Mouse (Mus musculus): ENCODE results near the gene Slc25a13. TPM values are rescaled to one million over a fixed set of nuclear protein-coding genes. Genes with fewer than 3 reads are reported as not detected.

Slc25a13 gene
- polyA plus RNA-seq, 1 experiment = 89.0 TPM

- no peak for TF ChIP-seq EP300 (IDR thresholded peaks at IDR 0.05; ENCODE audit: insufficient read depth, low read depth, low read length)
- TF ChIP-seq CTCF (IDR thresholded peaks at IDR 0.05; ENCODE audit: low read depth, low read length) = no peak
- no peak for TF ChIP-seq POLR2A (IDR thresholded peaks at IDR 0.05; ENCODE audit: insufficient read depth, low read length)
- Histone ChIP-seq H3K4me3 (ENCODE audit: low read depth, low read length) (no peak overlapping the region), H3K9me3 (replicated peaks; ENCODE audit: control insufficient read depth, insufficient read depth, low read length, poor library complexity, severe bottlenecking) (no peaks in the 10 kb centered on the region), H3K4me1 (ENCODE audit: control insufficient read depth, insufficient read depth, low read length) (peaks cover 2% of the 10 kb centered on the region), H3K9ac (ENCODE audit: low read depth, poor library complexity, severe bottlenecking) (no peak overlapping the region), H3K27me3 (ENCODE audit: control insufficient read depth, insufficient read depth, low read length, poor library complexity, severe bottlenecking) (no peaks in the 10 kb centered on the region), H3K36me3 (ENCODE audit: control insufficient read depth, insufficient read depth, low read length, poor library complexity, severe bottlenecking) (no peaks in the 10 kb centered on the region; the same call in 1 of the 2 replicates), H3K27ac (ENCODE audit: insufficient read depth, low read length) (peak overlapping the region; percentile 6)
Observed at GRCm38 (mm10) chr6:6173935-6174561, 42.9 kb downstream of the Slc25a13 start.

- Histone ChIP-seq H3K36me3 (ENCODE audit: control insufficient read depth, insufficient read depth, low read length, poor library complexity, severe bottlenecking) (no peaks in the 10 kb centered on the region), H3K27me3 (ENCODE audit: control insufficient read depth, insufficient read depth, low read length, poor library complexity, severe bottlenecking) (no peaks in the 10 kb centered on the region)
Observed at GRCm38 (mm10) chr6:6173166-6173934, 43.6 kb downstream of the Slc25a13 start.

GRCm38 (mm10) chr6:6168566-6169134, 48.3 kb downstream of the Slc25a13 start:
- H3K36me3 ChIP-seq (ENCODE audit: control insufficient read depth, insufficient read depth, low read length, poor library complexity, severe bottlenecking) = no peaks in the 10 kb centered on the region
- H3K4me1 ChIP-seq (ENCODE audit: control insufficient read depth, insufficient read depth, low read length) = peaks cover 2% of the 10 kb centered on the region
- TF ChIP-seq CTCF (IDR thresholded peaks at IDR 0.05; ENCODE audit: low read depth, low read length) (no peak), EP300 (IDR thresholded peaks at IDR 0.05; ENCODE audit: insufficient read depth, low read depth, low read length) (no peak), POLR2A (IDR thresholded peaks at IDR 0.05; ENCODE audit: insufficient read depth, low read length) (no peak)
- H3K9me3 ChIP-seq (replicated peaks; ENCODE audit: control insufficient read depth, insufficient read depth, low read length, poor library complexity, severe bottlenecking) = no peaks in the 10 kb centered on the region
- H3K9ac ChIP-seq (ENCODE audit: low read depth, poor library complexity, severe bottlenecking) = no peak overlapping the region
- no peaks in the 10 kb centered on the region for H3K27me3 ChIP-seq (ENCODE audit: control insufficient read depth, insufficient read depth, low read length, poor library complexity, severe bottlenecking)
- H3K4me3 ChIP-seq (ENCODE audit: low read depth, low read length) = no peak overlapping the region
- no peak overlapping the region for H3K27ac ChIP-seq (ENCODE audit: insufficient read depth, low read length)

More at GRCm38 (mm10) chr6:6173166-6173934, 43.6 kb downstream of the Slc25a13 start:
- no peak overlapping the region for H3K9ac ChIP-seq (ENCODE audit: low read depth, poor library complexity, severe bottlenecking)
- peak overlapping the region; percentile 6; the same call in 1 of the 2 replicates for H3K27ac ChIP-seq (ENCODE audit: insufficient read depth, low read length)
- TF ChIP-seq POLR2A (IDR thresholded peaks at IDR 0.05; ENCODE audit: insufficient read depth, low read length) (no peak), EP300 (IDR thresholded peaks at IDR 0.05; ENCODE audit: insufficient read depth, low read depth, low read length) (no peak), CTCF (IDR thresholded peaks at IDR 0.05; ENCODE audit: low read depth, low read length) (no peak)
- no peak overlapping the region for H3K4me3 ChIP-seq (ENCODE audit: low read depth, low read length)
- no peaks in the 10 kb centered on the region for H3K9me3 ChIP-seq (replicated peaks; ENCODE audit: control insufficient read depth, insufficient read depth, low read length, poor library complexity, severe bottlenecking)
- H3K4me1 ChIP-seq (ENCODE audit: control insufficient read depth, insufficient read depth, low read length) = peaks cover 2% of the 10 kb centered on the region

GRCm38 (mm10) chr6:6167339-6168126, 49.4 kb downstream of the Slc25a13 start:
- Histone ChIP-seq H3K9ac (ENCODE audit: low read depth, poor library complexity, severe bottlenecking) (no peak overlapping the region), H3K4me1 (ENCODE audit: control insufficient read depth, insufficient read depth, low read length) (no peaks in the 10 kb centered on the region), H3K27me3 (ENCODE audit: control insufficient read depth, insufficient read depth, low read length, poor library complexity, severe bottlenecking) (no peaks in the 10 kb centered on the region), H3K27ac (ENCODE audit: insufficient read depth, low read length) (no peak overlapping the region), H3K36me3 (ENCODE audit: control insufficient read depth, insufficient read depth, low read length, poor library complexity, severe bottlenecking) (no peaks in the 10 kb centered on the region), H3K4me3 (ENCODE audit: low read depth, low read length) (no peak overlapping the region), H3K9me3 (replicated peaks; ENCODE audit: control insufficient read depth, insufficient read depth, low read length, poor library complexity, severe bottlenecking) (no peaks in the 10 kb centered on the region)
- TF ChIP-seq POLR2A (IDR thresholded peaks at IDR 0.05; ENCODE audit: insufficient read depth, low read length) = no peak
- no peak for TF ChIP-seq CTCF (IDR thresholded peaks at IDR 0.05; ENCODE audit: low read depth, low read length)
- no peak for TF ChIP-seq EP300 (IDR thresholded peaks at IDR 0.05; ENCODE audit: insufficient read depth, low read depth, low read length)

- Histone ChIP-seq H3K27ac (ENCODE audit: insufficient read depth, low read length) (no peak overlapping the region), H3K4me1 (ENCODE audit: control insufficient read depth, insufficient read depth, low read length) (peaks cover 3% of the 10 kb centered on the region), H3K4me3 (ENCODE audit: low read depth, low read length) (no peak overlapping the region), H3K36me3 (ENCODE audit: control insufficient read depth, insufficient read depth, low read length, poor library complexity, severe bottlenecking) (no peaks in the 10 kb centered on the region), H3K27me3 (ENCODE audit: control insufficient read depth, insufficient read depth, low read length, poor library complexity, severe bottlenecking) (no peaks in the 10 kb centered on the region), H3K9ac (ENCODE audit: low read depth, poor library complexity, severe bottlenecking) (no peak overlapping the region), H3K9me3 (replicated peaks; ENCODE audit: control insufficient read depth, insufficient read depth, low read length, poor library complexity, severe bottlenecking) (no peaks in the 10 kb centered on the region)
- TF ChIP-seq CTCF (IDR thresholded peaks at IDR 0.05; ENCODE audit: low read depth, low read length) = no peak
Observed at GRCm38 (mm10) chr6:6162993-6163623, 53.9 kb downstream of the Slc25a13 start.
